Mouse (Mus musculus): Measurements from ENCODE around the gene Baiap2l1. TPM values are rescaled to one million over a fixed set of nuclear protein-coding genes. Genes with fewer than 3 reads are reported as not detected.

Gene Baiap2l1
- polyA plus RNA-seq, 1 experiment from 2014 or later = 2.9 TPM

DNA sequence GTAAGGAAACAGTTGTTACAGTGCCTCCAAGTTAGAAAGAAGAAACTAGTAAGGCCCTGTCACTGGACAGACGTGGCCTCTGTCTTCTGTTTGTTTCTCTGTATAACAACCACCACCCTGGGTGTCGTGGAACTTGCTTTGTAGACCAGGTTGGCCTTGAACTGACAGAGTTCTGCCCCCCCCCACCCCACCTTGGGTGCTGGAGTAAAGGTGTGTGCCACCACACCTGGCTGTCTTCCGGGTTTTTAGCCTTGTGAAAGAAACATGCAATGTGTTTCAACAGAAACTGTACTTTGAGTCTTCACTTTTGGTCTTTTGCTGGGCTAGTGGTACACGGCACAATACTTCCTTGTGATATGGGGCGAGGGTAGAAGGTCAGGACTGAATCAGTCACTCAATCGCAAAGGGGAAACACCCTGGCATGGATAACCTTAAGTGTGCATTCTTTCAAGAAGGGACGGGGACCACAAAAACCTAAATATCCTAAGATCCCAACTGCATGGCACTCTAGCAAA lies 61.8 kb downstream of the Baiap2l1 start:
- no peak overlapping the region for H3K4me3 ChIP-seq (replicated peaks)
- H3K9ac ChIP-seq = no peak overlapping the region
- no peak for ATAC-seq (ENCODE audit: low FRiP score)
- H3K9me3 ChIP-seq = no peaks in the 10 kb centered on the region
- no peaks in the 10 kb centered on the region for H3K27me3 ChIP-seq
- H3K4me2 ChIP-seq = no peak overlapping the region
- H3K36me3 ChIP-seq (replicated peaks) = no peaks in the 10 kb centered on the region
- H3K4me1 ChIP-seq = no peaks in the 10 kb centered on the region
- no peak overlapping the region for H3K27ac ChIP-seq
- 81% methylated on average over 7 of the region's 7 CpGs for WGBS

DNA sequence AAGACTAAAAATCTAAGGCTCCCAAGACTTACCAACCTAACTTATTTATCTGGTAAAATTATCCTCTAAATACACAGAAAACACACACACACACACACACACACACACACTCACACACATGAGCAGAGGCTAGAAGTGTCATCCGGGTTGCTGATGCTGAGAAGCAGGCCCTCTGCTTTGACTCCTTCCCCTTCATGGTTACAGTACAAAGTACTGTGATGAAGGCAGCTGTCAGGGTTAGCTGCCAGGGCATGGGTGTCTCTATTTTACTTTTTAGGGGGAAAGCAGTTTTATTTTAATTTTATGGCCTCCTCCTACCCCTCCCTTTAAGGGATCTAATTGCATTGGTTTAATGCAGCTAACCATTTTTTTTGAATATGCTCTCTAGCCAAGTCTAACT lies 62.6 kb downstream of the Baiap2l1 start:
- Histone ChIP-seq H3K4me1 (no peaks in the 10 kb centered on the region), H3K4me3 (replicated peaks) (no peak overlapping the region), H3K9me3 (no peaks in the 10 kb centered on the region), H3K27me3 (no peaks in the 10 kb centered on the region), H3K9ac (no peak overlapping the region), H3K27ac (no peak overlapping the region), H3K36me3 (replicated peaks) (no peaks in the 10 kb centered on the region), H3K4me2 (no peak overlapping the region)
- ATAC-seq (ENCODE audit: low FRiP score) = no peak
- 95% methylated on average over 1 of the region's 1 CpGs for WGBS

DNA sequence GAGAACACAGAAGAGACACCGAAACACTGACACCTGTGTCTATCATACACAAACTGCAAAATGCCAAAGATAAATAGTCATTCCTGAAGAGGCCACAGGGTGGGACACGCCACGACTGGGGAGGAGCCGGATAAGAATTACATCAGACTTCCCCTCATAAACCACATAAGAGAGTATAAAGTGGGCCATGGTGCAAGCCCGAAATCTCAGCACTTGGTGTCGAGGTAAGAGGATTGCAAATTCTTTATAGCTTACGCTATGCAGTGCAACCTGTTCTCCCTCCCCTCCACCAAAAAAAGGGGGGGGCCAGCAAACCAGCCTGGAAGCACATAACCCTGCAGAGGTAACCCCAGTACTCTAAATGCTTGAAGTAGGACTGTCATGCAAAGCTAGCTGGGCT lies 63.0 kb downstream of the Baiap2l1 start:
- no peak overlapping the region for H3K4me3 ChIP-seq (replicated peaks)
- no peak overlapping the region for H3K9ac ChIP-seq
- ATAC-seq (ENCODE audit: low FRiP score) = no peak
- H3K27me3 ChIP-seq = no peaks in the 10 kb centered on the region
- H3K4me2 ChIP-seq = no peak overlapping the region
- no peaks in the 10 kb centered on the region for H3K36me3 ChIP-seq (replicated peaks)
- no peaks in the 10 kb centered on the region for H3K4me1 ChIP-seq
- H3K27ac ChIP-seq = no peak overlapping the region
- 84% methylated on average over 7 of the region's 7 CpGs for WGBS
- H3K9me3 ChIP-seq = no peaks in the 10 kb centered on the region

GRCm38 (mm10) chr5:144289769-144290440 lies 68.0 kb downstream of the Baiap2l1 start:
- H3K36me3 ChIP-seq (replicated peaks) = no peaks in the 10 kb centered on the region
- no peak overlapping the region for H3K27ac ChIP-seq
- H3K27me3 ChIP-seq = no peaks in the 10 kb centered on the region
- H3K4me2 ChIP-seq = no peak overlapping the region
- WGBS = 97% methylated on average over 4 of the region's 4 CpGs
- ATAC-seq (ENCODE audit: low FRiP score) = no peak
- H3K9me3 ChIP-seq = no peaks in the 10 kb centered on the region
- no peaks in the 10 kb centered on the region for H3K4me1 ChIP-seq
- H3K4me3 ChIP-seq (replicated peaks) = no peak overlapping the region
- H3K9ac ChIP-seq = no peak overlapping the region

DNA sequence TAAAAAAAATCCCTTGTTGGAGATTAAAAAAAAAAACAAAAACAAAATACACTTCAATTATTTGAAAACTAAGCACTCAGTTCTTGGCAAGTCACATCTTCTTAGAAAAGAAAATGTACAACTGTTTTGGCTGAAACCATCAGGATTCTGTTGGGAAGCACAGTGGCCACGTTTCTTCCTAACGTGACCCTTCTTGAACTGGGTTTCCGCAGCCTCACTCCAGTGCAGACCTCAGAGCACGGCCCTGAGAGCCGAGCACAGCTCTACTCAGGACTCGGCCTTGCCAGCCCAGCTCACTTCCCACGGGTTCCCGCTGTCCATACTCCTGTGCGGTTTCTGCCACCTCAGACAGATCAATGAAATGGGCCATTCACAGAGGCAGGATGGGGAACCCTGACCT lies 69.5 kb downstream of the Baiap2l1 start:
- Histone ChIP-seq H3K4me3 (replicated peaks) (no peak overlapping the region), H3K4me1 (no peaks in the 10 kb centered on the region), H3K27ac (no peak overlapping the region), H3K9ac (no peak overlapping the region), H3K27me3 (no peaks in the 10 kb centered on the region), H3K36me3 (replicated peaks) (no peaks in the 10 kb centered on the region), H3K4me2 (no peak overlapping the region), H3K9me3 (no peaks in the 10 kb centered on the region)
- 90% methylated on average over 9 of the region's 9 CpGs for WGBS
- ATAC-seq (ENCODE audit: low FRiP score) = no peak

- WGBS = 87% methylated on average over 3 of the region's 3 CpGs
- no peaks in the 10 kb centered on the region for H3K36me3 ChIP-seq (replicated peaks)
- no peak overlapping the region for H3K9ac ChIP-seq
- no peaks in the 10 kb centered on the region for H3K27me3 ChIP-seq
- no peak overlapping the region for H3K4me2 ChIP-seq
- H3K4me3 ChIP-seq (replicated peaks) = no peak overlapping the region
- no peak for ATAC-seq (ENCODE audit: low FRiP score)
- H3K4me1 ChIP-seq = no peaks in the 10 kb centered on the region
- H3K27ac ChIP-seq = no peak overlapping the region
- H3K9me3 ChIP-seq = no peaks in the 10 kb centered on the region
Measured at GRCm38 (mm10) chr5:144287267-144287820, 70.6 kb downstream of the Baiap2l1 start.

DNA sequence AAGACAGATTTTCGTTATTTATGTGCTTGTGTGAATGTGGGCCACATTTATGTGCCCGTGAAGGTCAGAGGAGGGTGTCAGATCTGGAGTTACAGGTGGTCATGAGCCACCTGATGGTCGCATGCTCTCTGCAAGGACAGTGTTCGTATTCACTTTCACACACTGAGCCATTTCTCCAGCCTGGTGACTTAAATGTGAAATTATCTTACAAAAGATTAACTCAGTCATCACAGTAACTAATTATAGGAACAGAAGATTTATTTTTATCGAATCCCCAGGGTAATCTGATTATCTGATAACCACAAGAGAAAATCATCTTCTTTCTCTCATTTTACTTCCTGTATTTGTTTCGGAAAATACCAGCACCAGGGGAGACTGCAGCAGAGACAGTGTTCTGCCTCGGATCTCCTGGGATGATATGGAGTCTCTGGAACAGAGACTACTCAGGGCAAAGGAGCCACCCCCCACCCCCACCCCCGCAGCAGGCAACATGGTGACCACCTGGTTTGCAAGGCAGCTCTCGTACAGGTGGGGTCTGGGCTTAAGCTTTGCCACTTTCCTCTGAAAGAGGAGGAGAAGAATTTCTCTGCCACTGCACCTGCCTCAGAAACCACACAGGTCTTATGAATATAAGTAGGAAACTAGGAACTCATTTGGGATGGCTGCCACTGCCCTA lies 71.2 kb downstream of the Baiap2l1 start:
- no peak for ATAC-seq (ENCODE audit: low FRiP score)
- Histone ChIP-seq H3K9me3 (no peaks in the 10 kb centered on the region), H3K9ac (no peak overlapping the region), H3K4me1 (no peaks in the 10 kb centered on the region), H3K4me2 (no peak overlapping the region), H3K27ac (no peak overlapping the region), H3K27me3 (no peaks in the 10 kb centered on the region), H3K36me3 (replicated peaks) (no peaks in the 10 kb centered on the region), H3K4me3 (replicated peaks) (no peak overlapping the region)
- 81% methylated on average over 9 of the region's 9 CpGs for WGBS

- Histone ChIP-seq H3K4me1 (no peaks in the 10 kb centered on the region), H3K27me3 (no peaks in the 10 kb centered on the region), H3K9ac (no peak overlapping the region), H3K36me3 (replicated peaks) (peaks cover 6% of the 10 kb centered on the region), H3K9me3 (no peaks in the 10 kb centered on the region), H3K4me3 (replicated peaks) (no peak overlapping the region), H3K4me2 (no peak overlapping the region), H3K27ac (no peak overlapping the region)
- ATAC-seq (ENCODE audit: low FRiP score) = no peak
- WGBS = 90% methylated on average over 5 of the region's 5 CpGs
Measured at GRCm38 (mm10) chr5:144284599-144284998, 73.3 kb downstream of the Baiap2l1 start.

- no peak for ATAC-seq (ENCODE audit: low FRiP score)
- WGBS = 80% methylated on average over 8 of the region's 8 CpGs
- no peak overlapping the region for H3K4me2 ChIP-seq
Measured at GRCm38 (mm10) chr5:144283551-144284031, 74.3 kb downstream of the Baiap2l1 start.

GRCm38 (mm10) chr5:144282470-144283260 lies 75.2 kb downstream of the Baiap2l1 start:
- no peak for ATAC-seq (ENCODE audit: low FRiP score)
- H3K9me3 ChIP-seq = no peaks in the 10 kb centered on the region
- 81% methylated on average over 11 of the region's 11 CpGs for WGBS
- no peak overlapping the region for H3K4me3 ChIP-seq (replicated peaks)
- H3K36me3 ChIP-seq (replicated peaks) = peaks cover 6% of the 10 kb centered on the region
- H3K4me1 ChIP-seq = no peaks in the 10 kb centered on the region
- H3K9ac ChIP-seq = no peak overlapping the region
- H3K4me2 ChIP-seq = no peak overlapping the region
- H3K27me3 ChIP-seq = no peaks in the 10 kb centered on the region
- H3K27ac ChIP-seq = no peak overlapping the region

More at GRCm38 (mm10) chr5:144283551-144284031, 74.3 kb downstream of the Baiap2l1 start:
- H3K4me1 ChIP-seq = no peaks in the 10 kb centered on the region
- H3K36me3 ChIP-seq (replicated peaks) = peaks cover 6% of the 10 kb centered on the region
- H3K27me3 ChIP-seq = no peaks in the 10 kb centered on the region
- no peak overlapping the region for H3K4me3 ChIP-seq (replicated peaks)
- H3K9ac ChIP-seq = no peak overlapping the region
- H3K27ac ChIP-seq = no peak overlapping the region
- no peaks in the 10 kb centered on the region for H3K9me3 ChIP-seq

DNA sequence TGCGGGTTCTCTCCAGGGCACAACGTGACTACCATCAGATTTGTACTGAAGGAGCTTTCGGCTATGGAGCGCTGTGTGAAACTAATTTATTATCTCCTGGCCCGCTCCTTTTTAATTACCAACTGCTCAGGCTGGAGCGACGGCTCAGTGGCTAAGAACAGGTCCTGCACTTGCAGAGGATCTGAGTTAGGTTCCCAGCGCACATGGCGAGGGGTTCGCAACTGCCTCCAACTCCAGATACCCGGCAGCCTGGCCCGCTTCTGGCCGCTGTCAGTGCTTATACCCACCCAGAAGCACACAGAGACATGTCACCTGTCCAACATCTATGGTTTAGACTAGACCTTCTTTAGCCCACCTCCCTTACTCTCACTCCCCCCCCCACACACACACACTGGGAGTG lies 78.0 kb downstream of the Baiap2l1 start:
- no peak overlapping the region for H3K4me3 ChIP-seq (replicated peaks)
- 92% methylated on average over 13 of the region's 13 CpGs for whole genome bisulfite sequencing
- no peak overlapping the region for H3K27ac ChIP-seq
- no peaks in the 10 kb centered on the region for H3K9me3 ChIP-seq
- no peak overlapping the region for H3K4me2 ChIP-seq
- H3K27me3 ChIP-seq = no peaks in the 10 kb centered on the region
- ATAC-seq (ENCODE audit: low FRiP score) = no peak
- no peak overlapping the region for H3K9ac ChIP-seq
- peaks cover 6% of the 10 kb centered on the region for H3K36me3 ChIP-seq (replicated peaks)
- peaks cover under 1% of the 10 kb centered on the region for H3K4me1 ChIP-seq

DNA sequence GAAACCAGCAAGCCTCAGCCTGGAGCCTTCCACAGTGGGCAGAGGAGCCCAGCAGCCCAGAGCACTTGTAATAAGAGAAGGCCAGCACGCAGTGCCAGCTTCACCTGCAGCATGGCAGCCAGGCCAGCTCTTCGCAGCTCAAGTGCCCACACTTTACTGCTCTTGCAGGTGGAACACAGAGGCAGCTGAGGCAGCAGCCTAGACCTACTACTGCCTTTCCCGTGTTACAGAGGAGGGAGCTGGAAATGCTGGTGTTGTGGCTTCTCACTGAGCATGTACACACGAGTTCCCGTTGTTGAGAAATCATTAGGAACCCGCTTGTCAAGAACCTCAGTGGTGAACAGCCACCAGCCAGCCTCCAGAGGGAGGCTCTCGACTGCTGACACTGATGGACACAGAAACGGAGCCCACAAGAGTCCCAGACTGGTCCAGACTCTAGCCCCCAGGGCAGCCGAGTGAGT lies 78.8 kb downstream of the Baiap2l1 start:
- no peak for ATAC-seq (ENCODE audit: low FRiP score)
- H3K9ac ChIP-seq = no peak overlapping the region
- no peak overlapping the region for H3K4me3 ChIP-seq (replicated peaks)
- no peaks in the 10 kb centered on the region for H3K27me3 ChIP-seq
- peaks cover 4% of the 10 kb centered on the region for H3K4me1 ChIP-seq
- H3K27ac ChIP-seq = no peak overlapping the region
- H3K36me3 ChIP-seq (replicated peaks) = peaks cover 6% of the 10 kb centered on the region
- H3K9me3 ChIP-seq = no peaks in the 10 kb centered on the region
- 89% methylated on average over 9 of the region's 9 CpGs for WGBS
- H3K4me2 ChIP-seq = no peak overlapping the region
